Mouse (Mus musculus) thymus, postnatal 36 days (tissue): Measurements from ENCODE around the gene 1700001L19Rik.

Experiments used
- DNase-seq, 2 experiments: peaks; one replicate each; pipeline ENCODE4 v3.0.0; 2022; ENCODE audit warnings: mixed read lengths in 2 of 2

The 1700001L19Rik gene

GRCm38 (mm10) chr13:68622792-68623191, 25.6 kb downstream of the 1700001L19Rik start:
- DNase-seq = no peak

- no peak for DNase-seq
Measured at GRCm38 (mm10) chr13:68627041-68627440, 29.8 kb downstream of the 1700001L19Rik start.

- no peak for DNase-seq
Measured at GRCm38 (mm10) chr13:68642786-68643185, 45.6 kb downstream of the 1700001L19Rik start.
